Mouse (Mus musculus) spleen, embryonic (tissue): ENCODE results near the gene Dock9.

Experiments used
- CTCF ChIA-PET: fragments of 350-600 bp; sonication (Branson Sonifier 250); formaldehyde crosslinking; loops from one replicate; lab custom pipeline; 2022; lab: Charles Lee

Dock9 gene

GRCm38 (mm10) chr14:121797457-121798410 lies at the start of gene Dock9:
Dock9 (minus strand) TSS chr14:121797837.
- CTCF ChIA-PET = no interaction called here

- CTCF ChIA-PET = no interaction called here
These were observed 46.8 kb upstream of the Dock9 start for GRCm38 (mm10) chr14:121844486-121844885.

GRCm38 (mm10) chr14:121840217-121840616 lies 42.6 kb upstream of the Dock9 start:
- CTCF ChIA-PET = no interaction called here

- CTCF ChIA-PET = no interaction called here
These were observed 40.5 kb upstream of the Dock9 start for GRCm38 (mm10) chr14:121838161-121838560.

GRCm38 (mm10) chr14:121833001-121833520 lies 35.4 kb upstream of the Dock9 start:
- CTCF ChIA-PET = interaction anchor here (0.6 to 0.7 kb wide), 2 partner anchors 572 to 1074 kb away, joined by 3 to 5 read pairs; no protein-coding TSS in a partner anchor

- CTCF ChIA-PET = no interaction called here
These were observed 32.3 kb upstream of the Dock9 start for GRCm38 (mm10) chr14:121829816-121830442.

- CTCF ChIA-PET = no interaction called here
These were observed 29.5 kb upstream of the Dock9 start for GRCm38 (mm10) chr14:121827091-121827490.

- CTCF ChIA-PET = no interaction called here
These were observed 28.1 kb upstream of the Dock9 start for GRCm38 (mm10) chr14:121825521-121826445.

GRCm38 (mm10) chr14:121824322-121825103 lies 26.9 kb upstream of the Dock9 start:
- CTCF ChIA-PET = no interaction called here

- CTCF ChIA-PET = no interaction called here
These were observed 25.4 kb upstream of the Dock9 start for GRCm38 (mm10) chr14:121822997-121823396.

GRCm38 (mm10) chr14:121822506-121822905 lies 24.9 kb upstream of the Dock9 start:
- CTCF ChIA-PET = no interaction called here

- CTCF ChIA-PET = no interaction called here
These were observed 9.2 kb upstream of the Dock9 start for GRCm38 (mm10) chr14:121806791-121807190.

GRCm38 (mm10) chr14:121806316-121806715 lies 8.7 kb upstream of the Dock9 start:
- CTCF ChIA-PET = no interaction called here

- CTCF ChIA-PET = interaction anchor here (0.7 kb wide), 1 partner anchor 68 kb away, joined by 5 read pairs; no protein-coding TSS in a partner anchor
These were observed 6.8 kb upstream of the Dock9 start for GRCm38 (mm10) chr14:121804461-121804860.

- CTCF ChIA-PET = interaction anchor here (0.9 kb wide), 1 partner anchor 104 kb away, joined by 4 read pairs; no protein-coding TSS in a partner anchor
These were observed 3.3 kb upstream of the Dock9 start for GRCm38 (mm10) chr14:121800962-121801361.

- CTCF ChIA-PET = no interaction called here
These were observed 1.5 kb upstream of the Dock9 start for GRCm38 (mm10) chr14:121799112-121799511.

- CTCF ChIA-PET = no interaction called here
These were observed 768 bp upstream of the Dock9 start for GRCm38 (mm10) chr14:121798411-121798799.

- CTCF ChIA-PET = no interaction called here
These were observed 823 bp downstream of the Dock9 start for GRCm38 (mm10) chr14:121796571-121797456.

GRCm38 (mm10) chr14:121795536-121795935 lies 2.1 kb downstream of the Dock9 start:
- CTCF ChIA-PET = no interaction called here
